Mouse (Mus musculus): ENCODE data around the gene Pak4. TPM values are rescaled to one million over a fixed set of nuclear protein-coding genes. Genes with fewer than 3 reads are reported as not detected.
A peak's percentile ranks its signal among the peaks of the same experiment; 100 is the strongest.
"Not testable (repeated sequence)": the region's sequence is repeated elsewhere in the genome, so short reads cannot be mapped to it uniquely, and the experiment has no call there.

Gene Pak4
- 1 to 10 TPM; 8.8 to 9.9 TPM for total RNA-seq (2021)
- long read RNA-seq, experiment 1, partial matches to known transcripts = 2 of 7 reads
- long read RNA-seq, experiment 1, other reads (novel, unspliced or antisense) = 1 of 7 reads
- long read RNA-seq, experiment 2, partial matches to known transcripts = 1 of 7 reads
- long read RNA-seq, experiment 2, other reads (novel, unspliced or antisense) = 5 of 7 reads

DNA sequence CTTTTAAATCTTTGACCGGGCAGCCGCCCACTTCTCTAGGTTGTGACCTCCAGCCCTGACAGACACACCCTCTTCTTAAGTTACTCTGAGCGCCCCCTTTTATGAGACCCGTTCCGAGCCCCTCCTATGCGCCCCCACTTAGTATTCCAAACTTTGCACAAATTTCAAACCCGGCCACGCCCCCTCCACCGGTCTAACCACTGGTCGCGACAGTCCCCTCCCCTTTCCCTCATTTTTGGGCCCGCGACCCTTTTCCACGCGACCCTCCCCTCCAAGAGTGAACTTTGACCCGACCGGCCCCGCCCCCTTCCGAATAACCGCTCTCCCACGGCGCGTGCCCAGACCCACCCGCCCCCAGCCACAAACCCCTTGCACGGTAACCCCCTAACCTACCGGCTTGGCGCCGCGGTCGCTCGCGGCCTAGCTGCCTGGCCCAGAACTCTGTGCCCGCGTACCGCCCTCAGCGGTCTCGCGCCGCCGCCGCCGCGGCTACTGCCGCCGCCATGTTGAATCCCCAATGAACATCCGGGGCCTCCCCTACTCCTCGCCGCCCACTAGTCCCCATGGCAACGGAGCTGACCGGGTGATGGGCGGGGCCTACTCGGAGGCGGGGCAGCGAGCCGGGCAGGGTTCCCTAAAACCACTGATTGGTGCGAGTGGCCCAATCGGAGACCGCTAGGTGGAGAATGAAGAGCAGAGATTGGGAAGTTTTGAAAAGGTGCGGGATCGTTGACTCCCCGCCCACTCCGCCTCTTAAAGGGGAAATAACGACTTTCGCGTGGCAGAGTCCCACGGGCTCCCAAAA lies at the start of gene Pak4, which contains the start of gene Samd4b:
Gene Pak4 (minus strand): TSS at position 544 of the 805 bp plus-strand sequence.
Gene Samd4b (minus strand): TSS at position 503 of the 805 bp plus-strand sequence.
- DNase-seq = peak; percentile 100

DNA sequence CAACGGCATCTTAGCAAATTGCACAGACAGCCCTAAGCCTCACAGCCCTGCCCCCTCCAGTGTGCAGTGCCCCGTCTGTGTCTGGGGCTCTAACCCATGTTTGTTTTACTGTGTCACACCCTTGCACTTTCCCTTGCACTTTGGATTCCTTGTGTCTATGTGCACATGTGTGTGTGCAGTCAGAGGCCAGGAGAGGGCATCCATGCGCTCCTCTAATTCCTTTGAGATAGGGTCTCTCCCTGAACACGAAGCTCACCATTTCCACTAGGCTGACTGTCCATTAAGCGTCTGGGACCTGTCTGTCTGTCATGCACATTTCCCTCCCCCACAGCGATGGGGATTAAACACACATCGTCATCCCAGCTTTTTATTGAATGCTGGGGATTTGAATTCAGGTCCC lies 49.0 kb upstream of the Pak4 start:
- DNase-seq = no peak

DNA sequence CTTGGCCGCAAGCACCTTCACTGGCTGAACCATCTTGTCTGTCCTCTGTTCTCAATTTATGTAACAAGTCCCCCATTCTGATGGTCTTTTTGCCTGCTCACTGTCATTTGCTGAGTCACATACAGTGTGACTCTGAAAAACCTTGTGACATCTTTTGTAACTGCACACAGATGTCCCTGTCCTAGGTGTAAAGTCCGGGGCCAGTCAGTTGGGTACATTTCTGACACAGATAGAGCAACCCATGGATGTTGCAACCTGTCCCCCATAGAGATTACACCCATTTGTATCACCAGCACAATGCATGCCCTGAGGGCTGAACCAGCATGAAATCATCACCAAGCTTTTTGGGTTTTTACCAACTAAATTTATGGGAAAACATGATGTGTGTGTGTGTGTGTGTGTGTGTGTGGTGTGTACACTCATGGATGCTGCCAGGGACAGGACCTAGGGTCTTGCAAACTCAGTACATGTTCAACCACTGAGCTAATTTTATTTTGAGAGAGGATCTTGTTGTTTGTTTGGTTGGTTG lies 48.0 kb upstream of the Pak4 start:
- DNase-seq = no peak

DNA sequence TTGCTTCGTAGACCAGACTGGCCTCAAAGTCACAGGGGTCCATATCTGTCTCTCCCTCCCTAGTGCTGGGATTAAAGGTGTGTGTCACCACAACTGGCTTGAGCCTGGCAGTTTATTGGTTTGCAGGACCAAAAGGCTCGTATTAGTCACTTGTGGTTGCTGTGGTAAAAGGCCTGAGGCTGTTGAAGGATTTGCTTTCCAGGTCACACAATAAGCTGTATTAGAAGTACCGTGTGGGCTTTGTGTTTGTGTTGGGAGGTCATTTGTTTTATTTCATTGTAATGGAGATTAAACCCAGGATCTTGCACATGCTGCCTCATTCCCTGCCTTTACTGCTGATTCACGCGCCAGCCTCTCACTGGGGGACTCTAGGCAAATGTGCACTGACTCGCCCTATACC lies 47.4 kb upstream of the Pak4 start:
- DNase-seq = no peak

DNA sequence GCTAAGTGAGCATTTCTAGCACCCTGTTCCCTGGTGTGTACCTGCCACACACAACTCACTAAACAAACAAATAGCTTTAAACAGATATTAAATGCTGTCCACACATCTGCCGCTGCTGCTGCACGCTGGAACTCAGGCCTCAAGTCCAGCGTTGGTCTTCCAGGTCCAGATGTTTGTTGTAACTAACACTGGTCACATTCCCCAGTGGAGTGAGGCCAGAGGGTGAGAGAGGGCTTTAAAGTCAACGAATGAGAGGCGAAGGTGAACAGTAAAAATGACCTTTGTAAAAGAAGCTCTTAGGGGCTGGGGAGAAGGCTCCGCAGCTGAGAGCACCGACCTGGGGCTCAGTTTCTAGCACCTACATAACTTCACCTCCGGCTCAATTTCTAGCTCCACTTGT lies 43.6 kb upstream of the Pak4 start:
- no peak for DNase-seq

DNA sequence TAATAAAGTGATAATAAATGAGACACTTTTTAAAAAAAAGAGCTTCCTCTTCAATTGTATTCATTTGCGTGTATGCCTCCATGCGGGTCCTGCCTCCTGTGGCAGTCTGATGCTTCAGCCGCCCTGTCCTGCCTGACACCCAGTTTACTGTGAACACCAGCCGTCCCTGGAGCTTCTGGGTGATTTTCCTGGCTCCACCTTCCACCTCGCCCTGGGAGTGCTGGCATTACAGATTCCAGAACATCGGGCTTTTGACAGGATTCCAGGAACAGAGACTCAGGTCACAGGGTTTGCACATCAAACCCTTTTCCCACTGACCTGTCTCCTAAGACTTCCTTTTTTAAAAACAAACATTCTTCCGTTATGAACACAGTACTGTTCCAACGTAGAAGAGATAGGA lies 39.5 kb upstream of the Pak4 start:
- DNase-seq = peak in 1 of 2 experiments; percentile 3

- no peak for DNase-seq
These were observed 36.1 kb upstream of the Pak4 start for GRCm38 (mm10) chr7:28634128-28634527.

- no peak for DNase-seq
These were observed 33.1 kb upstream of the Pak4 start, which contains the start of gene Acp7 for GRCm38 (mm10) chr7:28631073-28631472. TSS of gene Acp7 (minus strand) at chr7:28631332.

DNA sequence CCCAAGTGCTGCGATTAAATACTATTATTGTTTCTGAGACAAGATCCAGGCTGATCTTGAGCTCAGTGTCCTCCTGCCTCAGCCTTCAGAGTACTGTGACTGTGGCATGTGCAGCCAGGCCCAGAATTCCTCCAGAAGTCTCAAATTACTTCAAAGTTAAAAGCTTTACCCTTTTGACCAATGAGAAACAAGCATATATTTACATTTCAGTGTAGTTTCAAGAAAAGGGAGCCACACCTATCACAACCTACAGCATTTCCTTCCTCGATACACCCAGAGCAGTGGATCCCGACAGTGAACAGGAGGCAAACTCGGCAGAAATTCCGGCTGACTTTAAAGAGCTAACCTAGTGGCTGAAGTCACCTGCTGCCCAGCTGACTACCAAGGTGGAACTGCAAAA lies 26.8 kb upstream of the Pak4 start:
- DNase-seq = no peak

DNA sequence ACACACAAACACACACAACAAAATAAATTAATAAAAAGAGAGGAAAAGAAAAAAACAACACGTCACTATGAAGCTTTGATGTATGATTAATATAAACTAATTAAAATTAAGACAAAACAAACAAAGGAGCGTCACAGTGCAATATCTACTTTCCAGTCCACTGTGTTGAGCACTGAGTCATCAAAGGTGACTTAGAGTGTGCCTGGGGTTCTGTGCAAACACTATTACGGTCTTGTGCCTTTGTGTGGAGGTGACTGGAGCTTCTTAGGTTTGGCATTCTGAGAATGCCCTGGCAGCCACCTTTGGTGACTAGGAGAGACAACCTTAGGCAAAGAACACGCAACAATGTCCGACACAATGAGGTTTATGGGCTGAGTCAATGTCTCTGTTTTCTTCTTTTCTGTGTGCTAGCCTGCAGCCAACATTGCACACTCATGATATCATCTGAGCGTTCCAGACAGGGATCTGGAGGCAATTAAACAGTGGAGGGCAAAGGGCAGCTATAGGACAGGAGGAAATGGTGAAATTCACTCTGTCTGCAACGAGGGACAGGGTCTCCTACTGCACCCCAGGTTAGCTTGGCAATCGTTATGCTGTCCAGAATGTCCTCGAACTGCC lies 21.2 kb upstream of the Pak4 start:
- DNase-seq = no peak

DNA sequence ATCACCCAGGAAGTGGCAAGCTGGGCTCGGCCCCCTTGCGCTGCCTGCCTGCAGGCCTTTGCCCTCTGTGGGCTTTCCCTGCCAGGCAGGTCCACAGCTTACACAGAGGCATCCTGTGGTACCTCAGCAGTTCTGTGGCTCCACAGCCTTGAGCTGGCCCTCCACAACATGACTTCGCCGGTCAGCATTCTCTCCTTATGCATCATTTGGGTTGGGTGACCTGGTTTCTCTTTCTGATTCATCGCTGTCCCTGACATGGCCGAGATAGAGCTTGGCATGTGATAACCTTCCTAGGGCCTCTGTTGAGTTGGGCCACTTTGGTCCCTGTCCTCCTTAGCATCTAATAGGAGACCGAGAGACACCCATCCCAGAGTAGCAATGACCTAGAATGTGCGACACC lies 8.0 kb upstream of the Pak4 start:
- no peak for DNase-seq

- not testable (repeated sequence) for DNase-seq
These were observed 5.8 kb upstream of the Pak4 start for GRCm38 (mm10) chr7:28603788-28604187.

DNA sequence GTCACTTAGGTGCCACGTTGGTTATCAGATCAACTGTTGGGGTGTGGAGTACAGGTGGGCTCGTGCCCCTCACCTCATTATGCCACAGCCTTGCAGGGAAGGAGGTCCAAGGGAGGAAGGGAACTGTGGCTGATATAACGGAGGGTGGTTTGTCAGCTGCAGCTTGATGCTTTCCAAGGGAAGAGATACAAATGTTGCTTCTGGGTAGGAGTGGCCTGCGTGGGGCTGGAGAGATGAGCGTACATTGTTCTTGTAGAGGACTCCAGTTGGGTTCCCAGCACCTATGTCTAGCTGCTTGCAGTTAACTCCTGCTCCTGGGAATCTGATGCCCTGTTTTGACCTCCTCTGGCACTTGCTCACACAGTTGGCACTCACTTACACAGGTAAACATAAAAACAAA lies 5.2 kb upstream of the Pak4 start:
- no peak for DNase-seq

DNA sequence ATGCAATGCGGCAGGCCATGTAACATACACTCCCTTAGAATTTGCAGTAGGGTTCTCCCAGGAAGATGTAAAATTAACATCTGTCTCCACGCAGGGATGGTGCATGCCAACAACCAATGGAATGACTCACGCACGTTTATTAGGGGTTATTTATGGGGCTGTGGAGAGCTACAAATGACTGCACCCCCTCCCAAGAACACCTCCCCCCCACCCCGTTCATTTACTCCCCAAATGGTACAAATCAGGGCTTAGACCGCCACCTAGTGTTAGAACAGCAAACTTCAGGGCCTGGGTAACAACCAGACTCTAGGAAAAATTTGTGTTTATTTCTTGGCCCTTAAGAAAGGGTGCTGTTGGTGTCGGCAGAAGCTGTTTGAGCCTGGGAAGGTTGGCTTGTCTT lies 3.7 kb upstream of the Pak4 start:
- peak in 1 of 2 experiments; percentile 77 for DNase-seq

DNA sequence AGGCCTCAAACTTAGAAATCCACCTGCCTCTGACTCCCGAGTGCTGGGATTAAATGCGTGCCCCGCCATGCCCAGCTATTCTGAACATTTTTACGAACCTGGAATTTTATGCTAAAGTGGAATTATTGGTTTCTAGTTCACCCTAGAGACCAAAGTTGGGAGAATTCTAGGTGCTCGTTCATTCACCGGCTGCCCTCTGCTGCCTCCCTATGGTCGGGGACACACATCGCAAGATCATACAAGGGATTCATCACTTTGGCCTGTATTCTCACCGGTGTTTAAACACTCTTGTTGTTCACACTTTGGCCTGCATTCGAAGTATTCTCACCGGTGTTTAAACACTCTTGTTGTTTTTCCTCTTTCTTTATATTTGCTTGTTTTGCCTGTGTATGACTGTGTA lies 3.0 kb upstream of the Pak4 start:
- DNase-seq = peak; percentile 61 to 88

GRCm38 (mm10) chr7:28598951-28599350 lies 966 bp upstream of the Pak4 start:
- no peak for DNase-seq

DNA sequence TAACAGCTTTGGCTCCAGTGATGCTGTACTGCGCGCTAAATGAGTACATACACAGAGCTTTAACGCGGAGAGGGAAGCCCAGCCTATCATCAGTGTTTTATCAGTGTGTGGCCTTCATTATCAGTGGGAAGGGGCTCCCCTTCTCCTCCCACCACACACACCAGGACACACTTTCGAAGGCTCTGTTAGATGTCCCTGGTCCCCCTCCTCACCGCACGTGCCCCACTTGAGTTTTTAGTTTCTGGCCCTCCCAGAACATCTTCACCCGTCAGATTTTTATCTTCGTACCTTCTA lies 761 bp downstream of the Pak4 start:
- no peak for DNase-seq

DNA sequence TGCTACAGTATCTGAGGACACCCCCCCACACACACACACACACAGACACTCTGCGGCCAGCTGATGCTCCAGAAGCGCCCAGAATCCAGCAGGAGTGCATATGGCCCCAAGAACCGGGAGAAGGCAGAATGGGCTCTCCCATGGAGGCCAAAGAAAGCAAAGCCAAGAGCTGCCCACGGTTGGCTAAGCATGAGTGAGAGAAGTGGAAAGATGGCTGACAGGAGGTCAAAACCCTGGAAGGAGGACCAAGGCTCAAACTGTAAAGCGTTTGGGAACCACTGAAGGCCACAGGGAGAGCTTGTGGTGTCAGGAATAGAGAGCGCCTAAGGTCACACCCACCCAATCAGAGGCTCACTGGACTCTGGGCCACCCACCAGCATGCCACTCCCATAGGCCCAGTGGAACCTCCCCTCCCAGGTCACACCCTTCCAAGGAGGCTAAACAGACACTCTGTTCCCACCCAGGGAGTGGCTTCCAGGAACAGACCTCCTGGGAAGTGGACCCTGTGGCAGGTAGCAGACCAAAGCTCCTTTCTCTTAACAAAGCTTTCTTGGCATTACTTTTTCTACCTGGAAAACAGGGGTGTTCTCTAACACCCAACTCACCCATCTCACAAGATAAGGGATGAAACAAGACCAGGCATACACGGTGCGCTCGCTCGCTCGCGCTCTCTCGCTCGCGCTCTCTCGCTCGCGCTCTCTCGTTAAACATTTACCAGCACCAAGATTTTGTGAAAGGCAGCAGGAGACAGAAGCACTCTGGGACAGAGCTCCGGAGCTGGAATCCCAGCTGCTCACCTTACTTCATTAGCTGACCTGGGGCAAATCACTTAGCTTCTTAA lies 1.3 kb downstream of the Pak4 start:
- no peak for DNase-seq

GRCm38 (mm10) chr7:28595751-28596435 lies 2.1 kb downstream of the Pak4 start:
- no peak for DNase-seq

- DNase-seq = peak; percentile 73 to 88
These were observed 4.5 kb downstream of the Pak4 start for GRCm38 (mm10) chr7:28593206-28594111.

- no peak for DNase-seq
These were observed 6.1 kb downstream of the Pak4 start for GRCm38 (mm10) chr7:28591862-28592261.
